Mouse (Mus musculus): ENCODE results near the gene Ppm1m.
A peak's percentile ranks its signal among the peaks of the same experiment; 100 is the strongest.

GRCm38 (mm10) chr9:106206515-106206914, 7.0 kb upstream of the Ppm1m start:
- TF ChIP-seq EP300 (IDR thresholded peaks at IDR 0.05; ENCODE audit: insufficient read depth, low read depth, low read length) = no peak
- TF ChIP-seq CTCF (IDR thresholded peaks at IDR 0.05) = no peak
- TF ChIP-seq POLR2A (IDR thresholded peaks at IDR 0.05; ENCODE audit: insufficient read depth, low read depth, low read length) = peak; percentile 96
